Mouse (Mus musculus): ENCODE data around the gene Fars2. TPM values are rescaled to one million over a fixed set of nuclear protein-coding genes. Genes with fewer than 3 reads are reported as not detected.
A peak's percentile ranks its signal among the peaks of the same experiment; 100 is the strongest.

Gene Fars2
- polyA plus RNA-seq, 1 experiment from 2014 or later = 37.9 TPM

GRCm38 (mm10) chr13:36111331-36111730 lies 5.9 kb upstream of the Fars2 start:
- H3K4me2 ChIP-seq (ENCODE audit: low read depth, low read length) = no peak overlapping the region
- H3K9ac ChIP-seq (replicated peaks) = no peak overlapping the region
- peaks cover 4% of the 10 kb centered on the region; the same call in 1 of the 2 replicates for H3K4me1 ChIP-seq (ENCODE audit: insufficient read depth)
- no peak for TF ChIP-seq EP300 (IDR thresholded peaks at IDR 0.05; ENCODE audit: low read depth)
- TF ChIP-seq CTCF (IDR thresholded peaks at IDR 0.05; ENCODE audit: low read depth) = no peak
- no peaks in the 10 kb centered on the region for H3K27me3 ChIP-seq (ENCODE audit: insufficient read depth, low read length)
- H3K9me3 ChIP-seq (ENCODE audit: low read length) = no peaks in the 10 kb centered on the region
- DNase-seq (no peak), ATAC-seq (no peak)
- H3K4me3 ChIP-seq (ENCODE audit: low read depth, low read length) = no peak overlapping the region
- no peak overlapping the region for H3K27ac ChIP-seq (ENCODE audit: low read depth)
- H3K36me3 ChIP-seq (replicated peaks; ENCODE audit: insufficient read depth, low read length) = no peaks in the 10 kb centered on the region
- 80% methylated on average over 2 of the region's 2 CpGs for WGBS (ENCODE audit: insufficient replicate concordance)

GRCm38 (mm10) chr13:36113181-36113580 lies 4.0 kb upstream of the Fars2 start:
- no peaks in the 10 kb centered on the region for H3K36me3 ChIP-seq (replicated peaks; ENCODE audit: insufficient read depth, low read length)
- no peak overlapping the region for H3K4me3 ChIP-seq (ENCODE audit: low read depth, low read length)
- H3K4me2 ChIP-seq (ENCODE audit: low read depth, low read length) = no peak overlapping the region
- ATAC-seq (no peak), DNase-seq (no peak)
- WGBS (ENCODE audit: insufficient replicate concordance) = 75% methylated on average over 5 of the region's 5 CpGs
- no peak overlapping the region for H3K9ac ChIP-seq (replicated peaks)
- TF ChIP-seq CTCF (IDR thresholded peaks at IDR 0.05; ENCODE audit: low read depth) (no peak), EP300 (IDR thresholded peaks at IDR 0.05; ENCODE audit: low read depth) (no peak)
- peaks cover 4% of the 10 kb centered on the region; the same call in 1 of the 2 replicates for H3K4me1 ChIP-seq (ENCODE audit: insufficient read depth)
- H3K27ac ChIP-seq (ENCODE audit: low read depth) = no peak overlapping the region
- H3K27me3 ChIP-seq (ENCODE audit: insufficient read depth, low read length) = no peaks in the 10 kb centered on the region
- no peaks in the 10 kb centered on the region for H3K9me3 ChIP-seq (ENCODE audit: low read length)

GRCm38 (mm10) chr13:36116520-36117142 lies 581 bp upstream of the Fars2 start:
- Histone ChIP-seq H3K9me3 (ENCODE audit: low read length) (no peaks in the 10 kb centered on the region), H3K4me2 (ENCODE audit: low read depth, low read length) (peak overlapping the region; percentile 95), H3K4me3 (ENCODE audit: low read depth, low read length) (peak overlapping the region; percentile 75), H3K9ac (replicated peaks) (peak overlapping the region; percentile 69), H3K27ac (ENCODE audit: low read depth) (peak overlapping the region; percentile 99), H3K4me1 (ENCODE audit: insufficient read depth) (peaks cover 10% of the 10 kb centered on the region), H3K36me3 (replicated peaks; ENCODE audit: insufficient read depth, low read length) (no peaks in the 10 kb centered on the region), H3K27me3 (ENCODE audit: insufficient read depth, low read length) (no peaks in the 10 kb centered on the region)
- peak; percentile 68 for DNase-seq
- WGBS (ENCODE audit: insufficient replicate concordance) = 6% methylated on average over 21 of the region's 21 CpGs
- TF ChIP-seq EP300 (IDR thresholded peaks at IDR 0.05; ENCODE audit: low read depth) = no peak
- TF ChIP-seq CTCF (IDR thresholded peaks at IDR 0.05; ENCODE audit: low read depth) = no peak
- peak; percentile 11; the same call in 1 of the 2 replicates for ATAC-seq

GRCm38 (mm10) chr13:36119684-36120083 lies 2.5 kb downstream of the Fars2 start:
- no peak overlapping the region for H3K9ac ChIP-seq (replicated peaks)
- peaks cover 10% of the 10 kb centered on the region for H3K4me1 ChIP-seq (ENCODE audit: insufficient read depth)
- H3K4me2 ChIP-seq (ENCODE audit: low read depth, low read length) = no peak overlapping the region
- no peak for ATAC-seq
- H3K27me3 ChIP-seq (ENCODE audit: insufficient read depth, low read length) = no peaks in the 10 kb centered on the region
- no peaks in the 10 kb centered on the region for H3K36me3 ChIP-seq (replicated peaks; ENCODE audit: insufficient read depth, low read length)
- no peak overlapping the region for H3K27ac ChIP-seq (ENCODE audit: low read depth)
- 75% methylated on average over 4 of the region's 4 CpGs for WGBS (ENCODE audit: insufficient replicate concordance)
- TF ChIP-seq CTCF (IDR thresholded peaks at IDR 0.05; ENCODE audit: low read depth) (no peak), EP300 (IDR thresholded peaks at IDR 0.05; ENCODE audit: low read depth) (no peak)
- DNase-seq = no peak
- H3K9me3 ChIP-seq (ENCODE audit: low read length) = no peaks in the 10 kb centered on the region
- no peak overlapping the region for H3K4me3 ChIP-seq (ENCODE audit: low read depth, low read length)

GRCm38 (mm10) chr13:36120606-36121005 lies 3.4 kb downstream of the Fars2 start:
- Histone ChIP-seq H3K4me2 (ENCODE audit: low read depth, low read length) (no peak overlapping the region), H3K9ac (replicated peaks) (no peak overlapping the region), H3K9me3 (ENCODE audit: low read length) (no peaks in the 10 kb centered on the region), H3K36me3 (replicated peaks; ENCODE audit: insufficient read depth, low read length) (no peaks in the 10 kb centered on the region), H3K4me1 (ENCODE audit: insufficient read depth) (peaks cover 10% of the 10 kb centered on the region), H3K27ac (ENCODE audit: low read depth) (no peak overlapping the region), H3K4me3 (ENCODE audit: low read depth, low read length) (no peak overlapping the region), H3K27me3 (ENCODE audit: insufficient read depth, low read length) (no peaks in the 10 kb centered on the region)
- ATAC-seq = no peak
- TF ChIP-seq CTCF (IDR thresholded peaks at IDR 0.05; ENCODE audit: low read depth) = no peak
- TF ChIP-seq EP300 (IDR thresholded peaks at IDR 0.05; ENCODE audit: low read depth) = no peak
- no peak for DNase-seq

- 85% methylated on average over 2 of the region's 2 CpGs for WGBS (ENCODE audit: insufficient replicate concordance)
- Histone ChIP-seq H3K27me3 (ENCODE audit: insufficient read depth, low read length) (no peaks in the 10 kb centered on the region), H3K9ac (replicated peaks) (no peak overlapping the region), H3K4me2 (ENCODE audit: low read depth, low read length) (no peak overlapping the region), H3K9me3 (ENCODE audit: low read length) (peaks cover 3% of the 10 kb centered on the region; the same call in 1 of the 2 replicates), H3K36me3 (replicated peaks; ENCODE audit: insufficient read depth, low read length) (peaks cover 6% of the 10 kb centered on the region; the same call in 1 of the 2 replicates), H3K4me3 (ENCODE audit: low read depth, low read length) (no peak overlapping the region), H3K27ac (ENCODE audit: low read depth) (no peak overlapping the region), H3K4me1 (ENCODE audit: insufficient read depth) (no peaks in the 10 kb centered on the region)
- no peak for TF ChIP-seq EP300 (IDR thresholded peaks at IDR 0.05; ENCODE audit: low read depth)
- TF ChIP-seq CTCF (IDR thresholded peaks at IDR 0.05; ENCODE audit: low read depth) = no peak
- no peak for ATAC-seq
- DNase-seq = no peak
Measured at GRCm38 (mm10) chr13:36129360-36130054, 12.3 kb downstream of the Fars2 start.

Data from liver, postnatal 0 days (tissue).